Mouse (Mus musculus) forebrain, embryonic 13.5 days (tissue): Measurements from ENCODE around the gene Cntn2. TPM values are rescaled to one million over a fixed set of nuclear protein-coding genes. Genes with fewer than 3 reads are reported as not detected.
A peak's percentile ranks its signal among the peaks of the same experiment; 100 is the strongest.

Experiments used
- ATAC-seq: fragments of 200-750 bp; cut with Nextera tagmentation; 2 replicates; pipeline ENCODE4 v1.8.0; 2017
- H3K27ac ChIP-seq: fragments of 300-500 bp; sonication (generic); 2 replicates; pipeline ENCODE4 v1.5.1; 2015; ENCODE audit warnings: inconsistent platforms, mild to moderate bottlenecking, moderate library complexity
- H3K27me3 ChIP-seq: fragments of 300-500 bp; sonication (generic); 2 replicates; pipeline ENCODE4 v1.6.1; 2015; ENCODE audit warnings: mild to moderate bottlenecking, inconsistent platforms
- H3K36me3 ChIP-seq: fragments of 300-500 bp; sonication (generic); 2 replicates; pipeline ENCODE4 v1.6.1; 2015; ENCODE audit warnings: mild to moderate bottlenecking, inconsistent platforms; ENCODE audit not compliant: poor library complexity, severe bottlenecking
- H3K4me1 ChIP-seq: fragments of 300-500 bp; sonication (generic); 2 replicates; pipeline ENCODE4 v1.6.1; 2015; ENCODE audit warnings: inconsistent platforms
- H3K4me2 ChIP-seq: fragments of 300-500 bp; sonication (generic); 2 replicates; pipeline ENCODE4 v1.6.1; 2015; ENCODE audit warnings: inconsistent platforms, mild to moderate bottlenecking, moderate library complexity
- H3K4me3 ChIP-seq: fragments of 300-500 bp; sonication (generic); 2 replicates; pipeline ENCODE4 v1.5.1; 2015; ENCODE audit warnings: mild to moderate bottlenecking, inconsistent platforms
- H3K9ac ChIP-seq: fragments of 300-500 bp; sonication (generic); 2 replicates; pipeline ENCODE4 v1.6.1; 2015; ENCODE audit warnings: mild to moderate bottlenecking, inconsistent platforms
- H3K9me3 ChIP-seq: fragments of 300-500 bp; sonication (generic); replicated peaks from 2 replicates; pipeline ENCODE4 v1.6.1; 2016; ENCODE audit warnings: inconsistent platforms
- WGBS: fragments of 180-500 bp; shearing (Covaris S2); methylation state at CpG from one replicate; pipeline ENCODE4 v1.1.7; 2015; 5-methylcytosine and 5-hydroxymethylcytosine counted together
- polyA plus RNA-seq: library from polyadenylated mRNA; unstranded; fragments of >200 nt; fragmentation: Nextera tagmentation; extraction: Ambion mirVana; gene quantifications from 2 replicates; pipeline ENCODE4 v1.2.1, GENCODE M21; 2015

Gene Cntn2
- polyA plus RNA-seq, 1 experiment from 2014 or later, result 68.9 TPM

DNA sequence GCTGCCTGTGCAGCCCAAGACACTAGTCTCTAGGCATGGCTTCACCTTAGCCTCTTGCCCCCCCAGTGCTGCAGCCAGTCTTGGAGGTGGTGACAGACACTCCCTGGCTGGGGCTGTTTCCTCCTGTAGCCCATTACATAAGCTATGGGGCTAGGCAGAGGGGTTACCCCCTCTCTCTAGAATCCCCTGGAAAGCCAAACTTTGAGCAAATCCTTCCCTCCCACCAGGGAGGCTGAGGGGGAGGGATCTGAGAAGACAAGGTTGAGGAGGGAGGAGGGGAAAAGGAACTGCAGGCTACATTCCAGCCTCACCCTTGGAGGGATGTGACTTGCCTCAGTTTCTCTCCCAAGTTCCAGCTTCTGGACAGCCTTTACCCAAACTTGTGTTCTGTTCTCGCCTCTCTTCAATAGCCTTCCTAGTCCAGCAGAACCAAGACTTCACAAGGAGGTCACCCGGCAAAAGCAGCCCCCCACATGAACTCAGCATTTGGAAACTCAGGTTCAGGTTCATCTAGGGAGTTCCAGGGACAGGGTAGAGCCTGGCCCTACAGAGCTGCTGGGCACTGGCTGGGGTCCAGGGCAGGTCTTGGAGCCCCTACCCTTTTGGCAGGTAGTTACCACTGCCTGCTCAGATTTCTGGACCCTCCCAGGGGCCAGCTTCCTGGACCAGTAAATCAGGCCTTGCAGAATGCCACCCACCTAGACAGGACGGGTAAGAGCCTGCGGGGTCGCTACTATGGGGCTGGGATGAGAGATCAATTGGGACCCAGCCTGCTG, 1.0 kb downstream of the Cntn2 start:
- H3K9me3 ChIP-seq, result no peaks in the 10 kb centered on the region
- H3K36me3 ChIP-seq, result no peaks in the 10 kb centered on the region
- 12% methylated on average over 5 of the region's 5 CpGs for WGBS
- peak overlapping the region; percentile 77 for H3K9ac ChIP-seq
- ATAC-seq, result peak; percentile 44
- peaks cover 37% of the 10 kb centered on the region for H3K4me1 ChIP-seq
- peak overlapping the region; percentile 50 for H3K4me3 ChIP-seq
- peak overlapping the region; percentile 76 for H3K27ac ChIP-seq
- peaks cover 28% of the 10 kb centered on the region for H3K27me3 ChIP-seq
- H3K4me2 ChIP-seq, result peak overlapping the region; percentile 76

DNA sequence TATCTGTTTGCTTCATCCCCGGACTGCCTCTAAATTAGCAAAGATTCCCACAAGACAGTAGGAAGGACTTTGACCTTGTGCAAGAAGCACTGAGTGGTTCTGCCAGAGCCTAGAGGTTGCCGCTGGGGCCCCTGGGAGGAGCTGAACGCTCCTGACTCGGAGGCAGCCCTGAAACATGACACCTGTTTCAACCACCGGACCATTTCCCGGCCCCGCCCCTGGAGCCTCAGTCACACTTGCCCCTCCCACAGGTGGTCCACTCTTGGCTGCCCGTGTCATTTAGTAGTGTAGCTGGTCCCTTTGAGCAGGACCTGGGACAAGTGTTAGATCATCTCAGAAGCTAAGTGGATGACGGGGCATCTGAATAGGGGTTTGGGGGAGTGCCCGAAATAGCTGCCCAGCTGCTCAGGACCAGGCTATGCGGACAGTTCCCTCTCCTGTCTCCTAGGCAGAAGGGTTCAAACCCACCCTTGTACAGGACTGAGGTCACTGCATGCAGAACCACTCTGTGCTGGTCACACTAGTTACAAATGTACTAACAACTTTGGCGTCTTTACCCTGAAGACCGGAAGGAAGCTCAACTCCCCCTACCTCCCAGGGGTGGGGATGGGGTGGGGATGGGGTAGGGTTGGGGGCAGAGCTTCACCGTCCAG, 1.8 kb downstream of the Cntn2 start:
- H3K27me3 ChIP-seq, result peaks cover 28% of the 10 kb centered on the region
- H3K4me3 ChIP-seq, result peak overlapping the region; percentile 50
- no peak for ATAC-seq
- peaks cover 37% of the 10 kb centered on the region for H3K4me1 ChIP-seq
- H3K27ac ChIP-seq, result no peak overlapping the region
- H3K36me3 ChIP-seq, result no peaks in the 10 kb centered on the region
- 6% methylated on average over 14 of the region's 14 CpGs for WGBS
- H3K9me3 ChIP-seq, result no peaks in the 10 kb centered on the region
- H3K9ac ChIP-seq, result peak overlapping the region; percentile 77
- H3K4me2 ChIP-seq, result peak overlapping the region; percentile 76

DNA sequence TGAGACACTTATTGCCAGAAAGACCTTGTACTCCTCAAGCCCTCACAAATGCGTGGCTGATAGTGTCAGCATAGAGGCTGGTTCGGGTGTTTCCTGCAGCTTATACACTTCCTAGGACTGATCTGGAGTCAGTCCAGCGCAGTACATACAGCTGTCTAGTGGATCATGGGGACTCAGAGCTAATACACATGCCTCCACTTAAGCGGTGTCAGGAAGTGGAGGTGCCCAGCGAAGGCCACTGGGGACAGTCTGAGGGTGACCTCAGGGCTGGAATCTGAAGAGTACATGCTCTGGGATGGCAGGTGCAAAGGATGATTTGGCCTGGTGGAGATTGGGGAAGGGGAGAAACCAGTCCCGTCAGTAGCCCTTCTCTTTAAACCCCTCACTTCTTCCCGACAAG, 2.4 kb downstream of the Cntn2 start:
- Histone ChIP-seq H3K4me1 (peaks cover 37% of the 10 kb centered on the region), H3K4me3 (peak overlapping the region; percentile 50), H3K4me2 (peak overlapping the region; percentile 76), H3K27ac (no peak overlapping the region), H3K27me3 (peaks cover 28% of the 10 kb centered on the region), H3K9me3 (no peaks in the 10 kb centered on the region), H3K9ac (peak overlapping the region; percentile 77; the same call in 1 of the 2 replicates), H3K36me3 (no peaks in the 10 kb centered on the region)
- no peak for ATAC-seq
- 64% methylated on average over 7 of the region's 7 CpGs for WGBS

DNA sequence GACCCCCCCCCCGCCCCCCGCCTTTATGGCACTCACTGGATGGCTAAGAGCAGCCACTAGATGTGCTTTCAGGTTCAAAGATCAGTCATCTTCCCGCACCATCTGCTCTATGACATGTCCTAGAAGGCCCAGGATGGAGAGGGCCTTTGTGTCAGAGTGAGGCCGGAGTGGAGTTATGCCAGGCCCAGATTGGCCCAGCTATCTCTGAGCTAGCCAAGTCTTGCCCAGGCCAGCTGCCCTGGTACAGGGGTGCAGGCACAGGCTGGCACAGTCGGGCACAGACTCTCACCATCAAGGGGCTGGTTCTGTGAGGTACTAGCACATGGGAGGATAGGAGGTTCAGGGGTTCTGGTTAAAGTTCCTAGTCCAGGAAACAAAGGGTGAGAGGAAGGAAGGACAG, 5.3 kb downstream of the Cntn2 start:
- Histone ChIP-seq H3K36me3 (no peaks in the 10 kb centered on the region), H3K9ac (no peak overlapping the region), H3K9me3 (no peaks in the 10 kb centered on the region), H3K4me3 (no peak overlapping the region), H3K27me3 (peaks cover 16% of the 10 kb centered on the region), H3K27ac (no peak overlapping the region), H3K4me2 (peak overlapping the region; percentile 76; the same call in 1 of the 2 replicates), H3K4me1 (peaks cover 50% of the 10 kb centered on the region)
- no peak for ATAC-seq
- 72% methylated on average over 5 of the region's 5 CpGs for WGBS

DNA sequence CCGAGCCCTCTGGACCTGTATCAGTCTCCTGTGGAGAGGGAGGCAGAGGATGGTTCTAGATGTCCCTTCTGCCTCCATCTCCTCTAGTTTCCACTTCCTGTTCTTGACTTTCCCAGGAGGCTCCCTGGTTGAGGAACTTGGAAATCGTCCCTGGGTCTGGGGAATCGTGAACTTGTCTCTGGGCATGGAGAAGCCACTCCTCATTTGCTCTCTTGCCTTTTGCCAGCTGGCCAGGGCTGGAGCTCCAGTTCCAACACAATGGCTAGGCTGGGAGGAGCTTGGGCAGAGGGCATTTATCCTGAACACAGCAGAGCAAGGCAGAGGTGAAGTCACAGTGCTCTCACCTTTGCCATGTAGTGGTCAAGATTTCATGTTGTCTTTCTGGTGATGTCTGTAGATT, 6.6 kb downstream of the Cntn2 start:
- peaks cover 4% of the 10 kb centered on the region for H3K27me3 ChIP-seq
- H3K4me3 ChIP-seq, result no peak overlapping the region
- no peak for ATAC-seq
- H3K36me3 ChIP-seq, result no peaks in the 10 kb centered on the region
- H3K4me2 ChIP-seq, result no peak overlapping the region
- H3K9me3 ChIP-seq, result no peaks in the 10 kb centered on the region
- peaks cover 42% of the 10 kb centered on the region for H3K4me1 ChIP-seq
- H3K9ac ChIP-seq, result no peak overlapping the region
- H3K27ac ChIP-seq, result no peak overlapping the region
- WGBS, result 83% methylated on average over 3 of the region's 3 CpGs

DNA sequence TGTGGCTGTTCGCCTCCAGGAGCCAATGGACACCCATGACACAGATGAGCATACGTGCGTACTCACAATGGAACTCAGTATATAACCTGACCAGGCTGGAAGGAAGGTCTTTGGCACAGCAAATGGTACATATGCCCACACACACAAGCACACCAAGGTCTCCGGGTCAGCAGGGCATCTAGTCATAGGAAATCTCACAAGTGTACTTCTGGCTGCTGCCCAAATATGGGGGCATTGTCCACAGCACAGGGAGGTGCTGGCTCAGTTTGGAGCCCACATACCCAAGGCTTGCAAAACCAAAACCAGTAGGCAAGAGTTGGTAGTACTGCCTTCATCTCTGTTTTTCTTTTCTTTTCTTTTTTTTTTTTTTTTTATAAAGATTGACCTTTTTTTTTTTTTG, 7.5 kb downstream of the Cntn2 start:
- Histone ChIP-seq H3K36me3 (no peaks in the 10 kb centered on the region), H3K4me2 (no peak overlapping the region), H3K9me3 (no peaks in the 10 kb centered on the region), H3K27ac (no peak overlapping the region), H3K27me3 (no peaks in the 10 kb centered on the region), H3K9ac (no peak overlapping the region), H3K4me1 (peaks cover 43% of the 10 kb centered on the region), H3K4me3 (no peak overlapping the region)
- WGBS, result 90% methylated on average over 4 of the region's 4 CpGs
- ATAC-seq, result no peak

DNA sequence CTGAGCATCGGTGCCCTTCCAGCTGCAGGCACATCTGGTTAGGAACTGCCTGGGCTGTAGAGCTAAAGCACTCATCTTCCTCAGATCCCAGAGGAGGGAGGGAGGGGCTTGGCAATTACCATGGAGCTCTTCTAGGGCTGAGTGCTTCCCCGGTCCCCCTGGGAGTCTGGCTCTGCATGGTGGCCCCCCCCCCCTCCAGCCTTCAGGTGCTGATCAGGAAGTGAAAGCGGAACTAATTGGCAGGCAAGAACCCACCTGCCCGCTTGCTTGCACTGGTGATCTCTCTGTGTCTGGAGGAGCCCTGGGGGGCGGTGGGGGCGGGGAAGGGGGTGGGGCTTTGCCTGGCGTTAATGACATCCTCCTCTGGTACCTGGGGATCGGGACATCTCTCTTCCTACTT, 9.2 kb downstream of the Cntn2 start:
- Histone ChIP-seq H3K4me3 (no peak overlapping the region), H3K9me3 (no peaks in the 10 kb centered on the region), H3K27ac (no peak overlapping the region), H3K9ac (no peak overlapping the region), H3K4me1 (peaks cover 51% of the 10 kb centered on the region), H3K27me3 (no peaks in the 10 kb centered on the region), H3K36me3 (no peaks in the 10 kb centered on the region), H3K4me2 (no peak overlapping the region)
- no peak for ATAC-seq
- 2% methylated on average over 5 of the region's 8 CpGs for WGBS

DNA sequence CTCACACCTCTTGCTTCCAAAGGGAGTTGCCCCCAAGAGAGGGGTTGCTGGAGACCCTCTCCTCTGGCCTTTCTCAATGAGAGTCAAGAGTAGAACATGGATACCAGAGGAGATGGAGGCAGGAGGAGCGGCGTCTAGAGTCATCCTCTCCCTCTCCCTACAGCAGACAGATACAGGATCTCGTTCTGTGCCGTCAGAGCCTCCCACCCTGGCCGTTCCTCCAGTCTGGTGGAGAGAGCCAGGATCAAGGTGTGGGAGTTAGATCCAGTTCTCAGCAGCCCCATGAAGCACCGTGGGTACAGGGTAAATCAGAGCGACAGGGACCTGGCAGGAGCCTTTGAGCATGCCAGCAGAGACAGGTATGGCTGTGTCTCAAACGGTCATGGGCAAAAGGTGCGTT, 10.5 kb downstream of the Cntn2 start:
- H3K4me2 ChIP-seq, result no peak overlapping the region
- ATAC-seq, result no peak
- peaks cover 44% of the 10 kb centered on the region for H3K4me1 ChIP-seq
- H3K27ac ChIP-seq, result no peak overlapping the region
- 73% methylated on average over 9 of the region's 9 CpGs for WGBS
- peaks cover 13% of the 10 kb centered on the region; the same call in 1 of the 2 replicates for H3K36me3 ChIP-seq
- H3K9ac ChIP-seq, result no peak overlapping the region
- no peaks in the 10 kb centered on the region for H3K27me3 ChIP-seq
- H3K9me3 ChIP-seq, result no peaks in the 10 kb centered on the region
- H3K4me3 ChIP-seq, result no peak overlapping the region

DNA sequence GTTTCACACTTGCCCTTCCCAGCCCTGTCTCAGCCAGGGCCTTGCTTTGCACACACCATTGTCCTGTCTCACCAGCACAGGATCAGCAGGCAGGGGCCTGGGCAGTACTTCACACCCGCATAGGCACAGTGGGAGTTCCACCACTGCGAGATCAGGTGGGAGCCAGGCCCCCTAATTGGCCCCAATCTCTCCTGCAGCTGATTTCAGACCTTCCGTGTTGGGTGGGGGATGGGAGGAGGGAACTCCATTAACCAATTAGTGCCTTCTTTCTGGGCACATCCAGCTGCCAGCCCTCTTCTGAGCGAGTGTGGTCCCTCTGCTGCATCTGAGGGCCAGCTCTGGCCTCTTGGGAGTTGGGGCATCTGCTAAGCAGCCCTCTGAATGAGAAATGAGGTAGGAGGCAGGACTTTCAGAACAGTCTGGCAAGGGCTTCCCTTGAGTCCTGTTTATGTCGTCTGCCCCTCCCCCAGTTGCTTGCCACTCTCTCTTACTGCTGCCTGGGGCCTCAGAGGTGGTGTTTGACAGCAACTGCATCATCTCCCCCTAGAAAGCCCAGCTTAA, 12.3 kb downstream of the Cntn2 start:
- Histone ChIP-seq H3K4me2 (peak overlapping the region; percentile 24; the same call in 1 of the 2 replicates), H3K4me3 (no peak overlapping the region), H3K9ac (no peak overlapping the region), H3K27me3 (no peaks in the 10 kb centered on the region), H3K4me1 (peaks cover 55% of the 10 kb centered on the region), H3K9me3 (no peaks in the 10 kb centered on the region), H3K36me3 (peaks cover 14% of the 10 kb centered on the region; the same call in 1 of the 2 replicates), H3K27ac (peak overlapping the region; percentile 64)
- WGBS, result 2% methylated on average over 5 of the region's 5 CpGs
- peak; percentile 59; the same call in 1 of the 2 replicates for ATAC-seq

DNA sequence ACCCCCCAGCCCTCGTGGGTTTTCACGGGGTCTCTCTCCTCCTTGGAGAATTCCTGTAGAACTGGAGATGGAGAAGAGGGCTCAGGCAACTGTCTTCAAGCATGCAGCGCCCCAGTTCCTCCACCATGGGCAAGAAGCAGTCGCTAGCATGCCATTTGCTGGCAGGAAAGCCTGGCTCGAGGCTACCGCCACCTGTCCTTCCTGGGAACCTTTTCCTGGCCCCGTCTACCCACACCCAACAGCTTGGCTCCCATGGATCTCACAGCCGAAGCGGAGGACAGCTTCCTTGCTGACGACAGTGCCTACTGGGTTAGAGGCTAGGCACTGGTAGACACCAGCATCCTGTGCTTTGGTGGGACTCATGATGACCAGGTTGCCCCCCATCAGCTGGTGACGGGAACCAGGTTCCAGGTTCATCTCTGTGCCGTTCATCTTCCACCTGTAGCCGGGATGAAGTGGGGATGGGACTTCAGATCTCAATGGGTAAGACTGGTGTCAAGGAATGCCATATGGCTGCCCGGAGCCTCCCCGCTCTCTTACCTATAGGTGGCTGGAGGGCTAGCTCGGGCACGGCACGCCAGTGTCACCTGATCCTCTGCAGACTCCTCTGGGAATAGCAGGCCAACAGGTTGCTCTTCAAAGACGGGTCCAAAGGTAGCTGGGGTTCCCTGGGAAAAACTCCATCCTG, 14.3 kb downstream of the Cntn2 start:
- H3K36me3 ChIP-seq, result peaks cover 19% of the 10 kb centered on the region; the same call in 1 of the 2 replicates
- no peak overlapping the region for H3K9ac ChIP-seq
- ATAC-seq, result no peak
- 95% methylated on average over 19 of the region's 19 CpGs for WGBS
- peaks cover 49% of the 10 kb centered on the region for H3K4me1 ChIP-seq
- H3K27ac ChIP-seq, result no peak overlapping the region
- no peak overlapping the region for H3K4me2 ChIP-seq
- no peaks in the 10 kb centered on the region for H3K27me3 ChIP-seq
- no peaks in the 10 kb centered on the region for H3K9me3 ChIP-seq
- H3K4me3 ChIP-seq, result no peak overlapping the region

DNA sequence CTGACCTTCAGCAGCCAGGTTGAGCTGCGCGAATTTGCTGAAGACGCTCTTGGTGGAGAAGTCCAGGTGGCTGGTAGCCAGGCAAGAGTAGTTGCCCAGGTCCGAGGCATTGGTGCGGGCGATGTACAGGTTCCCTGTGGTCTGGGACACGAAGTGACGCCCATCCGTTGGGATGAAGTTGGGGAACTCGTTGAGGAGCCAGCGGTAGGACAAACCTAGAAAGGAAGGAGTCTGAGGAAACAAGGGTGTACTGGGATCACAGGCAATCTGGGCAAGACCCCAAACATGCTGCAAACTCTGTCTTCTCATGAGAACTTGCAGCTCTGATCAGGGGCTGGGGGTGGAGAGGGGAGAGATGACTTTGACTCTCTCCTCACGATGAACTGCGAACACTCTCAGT, 15.0 kb downstream of the Cntn2 start:
- Histone ChIP-seq H3K4me1 (peaks cover 42% of the 10 kb centered on the region), H3K27me3 (no peaks in the 10 kb centered on the region), H3K4me2 (no peak overlapping the region), H3K27ac (no peak overlapping the region), H3K9ac (no peak overlapping the region), H3K36me3 (peaks cover 21% of the 10 kb centered on the region; the same call in 1 of the 2 replicates), H3K4me3 (no peak overlapping the region), H3K9me3 (no peaks in the 10 kb centered on the region)
- no peak for ATAC-seq
- WGBS, result 96% methylated on average over 13 of the region's 13 CpGs

DNA sequence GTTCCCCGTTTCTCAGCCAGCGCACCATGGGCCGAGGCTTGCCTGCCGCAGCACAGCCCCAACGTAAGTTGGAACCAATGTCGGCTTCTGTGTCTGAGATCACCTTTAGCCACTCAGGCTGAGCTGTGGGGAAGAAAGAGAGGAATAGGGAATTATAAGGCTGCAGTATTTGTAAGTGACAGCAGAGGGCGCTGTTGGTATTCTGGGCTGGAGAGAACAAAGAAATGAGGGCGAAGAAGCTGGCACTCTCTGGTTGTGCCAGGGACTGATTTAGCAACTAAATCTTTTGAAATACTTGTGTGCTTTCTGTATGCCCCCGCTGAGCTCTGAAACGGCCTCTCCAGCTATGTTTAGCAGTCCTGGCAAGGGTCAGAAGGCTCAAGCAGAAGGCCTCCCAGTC, 17.2 kb downstream of the Cntn2 start:
- H3K36me3 ChIP-seq, result peaks cover 34% of the 10 kb centered on the region; the same call in 1 of the 2 replicates
- peak; percentile 69 for ATAC-seq
- peak overlapping the region; percentile 35 for H3K4me2 ChIP-seq
- no peaks in the 10 kb centered on the region for H3K27me3 ChIP-seq
- no peak overlapping the region for H3K4me3 ChIP-seq
- H3K9me3 ChIP-seq, result no peaks in the 10 kb centered on the region
- peaks cover 29% of the 10 kb centered on the region for H3K4me1 ChIP-seq
- peak overlapping the region; percentile 86 for H3K27ac ChIP-seq
- peak overlapping the region; percentile 60 for H3K9ac ChIP-seq
- 6% methylated on average over 10 of the region's 10 CpGs for WGBS
